Mouse (Mus musculus) adrenal gland, postnatal 10 days (tissue): ENCODE data around the gene Ggps1. TPM values are rescaled to one million over a fixed set of nuclear protein-coding genes. Genes with fewer than 3 reads are reported as not detected.
A peak's percentile ranks its signal among the peaks of the same experiment; 100 is the strongest.

ENCODE experiments used
- DNase-seq: peaks from one replicate; pipeline ENCODE4 v3.0.0; 2021; ENCODE audit warnings: mixed read lengths
- long read RNA-seq, 2 experiments: library from polyadenylated mRNA; stranded (forward); transcript quantifications; one replicate each; pipeline ENCODE4 v2.0.0; 2021
- total RNA-seq, 2 experiments: library from RNA; stranded (reverse); gene quantifications; 2 replicates each; pipeline ENCODE4 v1.2.3; 2021

Gene Ggps1
- 10 to 100 TPM; 30.8 to 32.2 TPM for total RNA-seq
- long read RNA-seq, experiment 1, full-length matches to known transcripts = 26 of 44 reads
- long read RNA-seq, experiment 1, partial matches to known transcripts = 1 of 44 reads
- long read RNA-seq, experiment 1, other reads (novel, unspliced or antisense) = 17 of 44 reads
- long read RNA-seq, experiment 2, full-length matches to known transcripts = 14 of 16 reads
- long read RNA-seq, experiment 2, partial matches to known transcripts = 0 of 16 reads
- long read RNA-seq, experiment 2, other reads (novel, unspliced or antisense) = 2 of 16 reads

GRCm38 (mm10) chr13:14063013-14063941 is at the start of gene Ggps1, which contains the start of gene Arid4b:
Ggps1 (minus strand) TSS chr13:14063488.
Arid4b (plus strand) TSS chr13:14063232.
- DNase-seq = peak; percentile 95

GRCm38 (mm10) chr13:14111146-14111545 is 47.9 kb upstream of the Ggps1 start:
- DNase-seq = no peak

GRCm38 (mm10) chr13:14110154-14110873 is 47.0 kb upstream of the Ggps1 start:
- no peak for DNase-seq

DNA sequence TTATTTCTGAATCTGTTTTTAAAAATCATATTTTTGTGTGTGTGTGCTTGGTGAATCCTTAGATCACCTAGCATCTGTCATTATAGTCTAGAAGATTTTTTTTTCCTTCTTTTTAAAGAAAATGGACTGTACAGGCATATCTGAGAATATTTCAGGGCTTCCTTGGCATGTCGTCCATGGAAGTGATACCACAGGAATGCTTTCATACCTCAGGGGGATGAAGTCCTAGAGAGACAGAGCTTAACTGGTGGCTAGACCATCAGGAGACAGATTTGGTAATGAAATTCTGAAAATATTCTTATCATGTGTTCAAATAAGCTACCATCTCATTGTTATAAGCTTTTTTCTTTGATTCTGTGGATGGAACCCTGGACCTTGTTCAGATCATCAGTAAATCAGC is 39.7 kb upstream of the Ggps1 start:
- DNase-seq = no peak

- no peak for DNase-seq
Observed at GRCm38 (mm10) chr13:14088669-14089068, 25.4 kb upstream of the Ggps1 start.

DNA sequence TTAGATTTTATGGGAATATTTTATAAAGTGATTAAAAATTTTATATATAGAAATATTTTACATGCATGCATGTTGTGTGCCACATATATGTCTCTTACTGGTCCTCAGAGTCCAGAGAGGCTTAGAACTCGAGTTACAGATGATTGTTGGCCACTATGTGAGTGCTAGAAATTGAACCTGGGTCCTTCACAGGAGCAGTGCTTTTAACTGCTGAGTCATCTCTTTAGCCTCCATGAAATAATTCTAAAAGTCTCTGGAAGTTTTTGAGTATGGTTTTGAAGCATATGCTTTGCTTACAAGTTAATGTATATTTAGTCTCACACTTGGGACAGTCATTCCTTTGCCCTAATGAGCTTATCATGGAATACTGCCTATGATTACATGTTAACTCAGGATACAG is 12.0 kb upstream of the Ggps1 start:
- no peak for DNase-seq

DNA sequence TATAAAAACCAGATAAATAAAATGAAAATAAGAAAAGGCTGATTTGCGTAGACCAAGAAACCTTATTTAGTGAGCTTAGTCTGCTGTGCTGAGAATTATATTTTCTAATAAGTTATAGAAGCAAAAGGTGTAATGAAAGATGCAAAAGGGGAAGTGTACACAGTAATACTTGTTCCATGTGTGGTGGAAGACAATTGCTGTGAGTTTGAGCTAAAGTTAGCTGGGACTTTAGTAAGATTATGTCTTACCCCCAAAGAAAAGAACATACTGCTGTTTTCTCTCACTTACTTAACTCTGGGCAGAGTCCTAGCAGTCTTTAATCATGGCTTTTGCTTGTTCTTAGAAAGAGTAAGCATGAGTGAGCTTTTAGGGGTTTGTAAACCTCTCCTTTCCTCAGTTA is 11.1 kb upstream of the Ggps1 start:
- no peak for DNase-seq

DNA sequence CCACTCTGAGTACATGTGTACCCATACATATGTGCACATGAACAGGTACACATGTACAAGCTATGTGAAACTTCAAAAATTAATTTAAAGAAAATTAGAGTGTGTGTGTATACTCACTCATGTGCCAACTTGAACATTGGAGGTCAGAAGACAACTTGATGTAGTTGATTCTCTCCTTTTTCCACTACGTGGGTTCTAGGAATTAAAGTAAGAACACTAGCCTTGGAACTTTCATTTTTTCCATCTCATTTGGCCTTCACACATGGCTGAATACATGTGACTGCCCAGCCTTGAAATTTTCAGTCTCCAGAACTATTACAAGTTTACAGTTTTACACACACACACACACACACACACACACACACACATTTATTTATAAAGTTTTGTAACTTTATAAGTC is 6.0 kb upstream of the Ggps1 start:
- DNase-seq = no peak

- no peak for DNase-seq
Observed at GRCm38 (mm10) chr13:14068035-14068434, 4.7 kb upstream of the Ggps1 start.

DNA sequence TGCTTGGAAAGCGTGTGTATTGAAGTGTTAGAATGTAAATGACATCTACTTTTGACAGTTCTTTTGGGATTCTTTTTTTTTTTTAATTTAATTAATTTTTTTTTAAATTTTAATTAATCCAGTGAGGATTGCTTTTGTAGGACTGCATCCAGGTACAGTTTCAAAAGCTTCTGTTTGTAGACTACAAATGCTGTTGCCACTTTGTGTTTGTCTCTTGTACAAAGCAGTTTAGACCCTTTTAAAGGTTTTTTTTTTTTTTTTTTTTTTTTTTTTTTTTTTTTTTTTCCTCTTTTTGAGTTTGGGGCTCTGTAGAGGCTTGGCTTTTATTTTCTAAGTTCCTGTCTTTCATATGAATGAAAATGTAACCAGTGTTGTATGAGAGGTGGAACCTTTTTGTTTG is 2.4 kb upstream of the Ggps1 start:
- no peak for DNase-seq

GRCm38 (mm10) chr13:14065028-14065380 is 1.7 kb upstream of the Ggps1 start:
- no peak for DNase-seq

DNA sequence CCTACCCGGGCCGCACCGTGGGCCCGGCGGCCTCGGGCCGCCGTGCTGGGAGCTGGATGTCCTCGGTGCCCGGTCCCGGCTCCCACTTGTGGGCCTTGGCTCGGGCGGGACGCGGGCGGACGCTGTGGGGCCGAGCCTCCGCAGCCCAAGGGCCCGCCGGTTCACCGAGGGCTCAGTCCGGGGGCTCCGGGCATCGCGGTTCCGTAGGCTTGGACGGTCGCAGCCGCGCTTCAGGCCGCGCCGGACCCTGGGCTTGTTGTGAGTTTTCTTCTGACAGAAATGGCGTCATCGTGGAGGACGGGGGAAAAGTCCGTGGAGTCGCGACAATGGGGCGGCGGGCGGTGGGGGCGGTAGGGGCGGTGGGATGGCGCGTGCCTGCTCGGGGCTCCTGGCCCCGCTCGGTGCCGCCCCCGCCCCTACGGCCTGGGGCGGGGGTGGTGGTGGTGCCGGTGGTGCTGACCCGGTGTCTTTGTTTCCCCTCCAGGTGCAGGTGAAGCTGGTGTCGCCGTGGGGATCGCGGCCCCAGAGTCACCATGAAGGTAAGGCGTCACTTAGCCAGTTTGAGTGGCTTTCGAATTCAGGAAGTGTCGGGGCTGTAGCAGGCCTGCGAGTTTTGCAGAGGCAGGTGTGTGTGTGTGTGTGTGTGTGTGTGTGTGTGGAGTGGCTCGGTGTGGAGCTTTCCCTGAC is 1.2 kb upstream of the Ggps1 start:
- peak; percentile 56 for DNase-seq

GRCm38 (mm10) chr13:14063942-14064271 is 619 bp upstream of the Ggps1 start:
- DNase-seq = no peak

GRCm38 (mm10) chr13:14062209-14063012 is 877 bp downstream of the Ggps1 start:
- DNase-seq = no peak

- DNase-seq = no peak
Observed at GRCm38 (mm10) chr13:14059582-14059981, 3.7 kb downstream of the Ggps1 start.

- DNase-seq = no peak
Observed at GRCm38 (mm10) chr13:14056801-14057200, 6.5 kb downstream of the Ggps1 start.

DNA sequence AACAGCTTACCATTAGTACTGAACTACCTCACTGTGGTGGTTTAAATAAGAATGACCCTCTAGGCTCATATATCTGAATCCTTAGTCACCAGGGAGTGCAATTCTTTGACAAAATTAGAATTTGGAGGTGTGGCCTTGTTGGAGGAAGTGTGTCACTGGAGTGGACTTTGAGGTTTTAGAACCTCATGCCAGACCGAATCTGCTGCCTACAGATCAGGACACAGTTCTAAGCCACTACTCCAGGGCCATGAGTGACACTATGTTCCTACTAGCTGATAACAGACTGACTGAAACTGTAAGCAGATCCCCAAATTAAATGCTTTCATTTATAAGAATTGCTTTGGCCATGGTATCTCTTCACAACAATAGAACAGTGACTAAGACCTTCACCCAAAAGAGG is 13.4 kb downstream of the Ggps1 start:
- DNase-seq = no peak

GRCm38 (mm10) chr13:14044521-14044920 is 18.8 kb downstream of the Ggps1 start:
- DNase-seq = no peak

DNA sequence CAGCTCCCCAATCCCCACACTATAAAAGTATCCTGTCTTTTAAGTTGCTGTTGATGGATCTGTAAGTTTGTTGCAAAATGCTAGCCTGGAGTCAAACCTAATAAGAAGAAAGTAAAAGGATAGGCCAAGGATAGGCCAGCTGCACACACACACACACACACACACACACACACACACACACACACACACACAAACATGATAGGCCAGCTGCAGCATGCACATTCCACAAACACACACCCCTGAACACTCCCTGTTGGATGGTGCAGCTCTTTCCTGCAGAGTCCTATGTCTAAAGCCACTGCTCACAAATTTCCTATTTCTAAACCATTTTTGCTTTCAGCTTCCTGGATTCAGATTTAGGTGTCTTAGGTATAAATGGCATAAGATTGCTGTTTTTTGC is 19.4 kb downstream of the Ggps1 start:
- no peak for DNase-seq

GRCm38 (mm10) chr13:14040186-14040585 is 23.1 kb downstream of the Ggps1 start:
- peak; percentile 19 for DNase-seq

GRCm38 (mm10) chr13:14039292-14039965 is 23.9 kb downstream of the Ggps1 start, which contains the start of gene Tbce:
Tbce (minus strand) TSS chr13:14039638.
- peak; percentile 91 for DNase-seq
